Mouse (Mus musculus): ENCODE data around the gene Rab11fip4.

Gene Rab11fip4

DNA sequence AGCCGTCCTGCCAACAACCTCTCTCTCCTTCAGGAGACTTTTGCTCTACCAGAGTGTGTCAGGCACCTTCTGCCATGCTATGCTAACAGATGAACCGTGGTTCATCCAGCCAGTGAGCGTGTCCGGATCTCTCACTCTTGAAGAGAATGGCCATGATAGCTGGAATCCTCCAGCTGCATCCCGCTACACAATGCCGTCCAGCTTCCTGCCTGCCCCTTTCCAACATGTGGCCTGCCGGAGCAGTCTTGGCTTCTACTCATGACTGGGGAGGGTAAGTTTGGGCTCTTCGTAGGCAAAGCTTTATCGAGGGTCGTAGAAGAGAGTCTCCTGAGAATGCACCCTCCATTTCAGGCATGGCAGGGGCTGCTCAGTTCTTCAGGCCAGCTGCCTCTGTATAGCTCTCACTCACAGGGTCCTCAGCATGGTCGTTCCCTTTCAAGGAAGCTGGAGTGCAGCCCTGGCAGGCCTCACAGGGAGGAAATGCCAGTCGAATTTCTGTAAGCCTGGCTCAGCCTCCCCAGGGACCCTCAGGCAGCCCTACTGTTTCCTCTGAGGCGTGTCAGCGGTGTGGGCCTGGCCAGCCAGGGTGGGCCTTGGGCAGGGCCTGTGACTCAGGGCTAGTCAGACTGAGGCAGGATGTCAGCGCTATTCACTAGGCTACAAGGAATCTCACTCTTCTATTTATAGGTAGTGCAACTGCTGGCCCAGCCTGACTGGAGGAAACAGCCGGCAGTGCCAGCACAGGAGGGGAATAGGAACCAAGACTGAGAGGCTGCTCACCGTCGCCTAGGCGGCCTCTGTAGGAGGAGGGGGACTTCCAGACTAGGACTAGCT, 147.9 kb downstream of the Rab11fip4 start:
- DNase-seq (ENCODE audit: low read depth, low spot score), result no peak

DNA sequence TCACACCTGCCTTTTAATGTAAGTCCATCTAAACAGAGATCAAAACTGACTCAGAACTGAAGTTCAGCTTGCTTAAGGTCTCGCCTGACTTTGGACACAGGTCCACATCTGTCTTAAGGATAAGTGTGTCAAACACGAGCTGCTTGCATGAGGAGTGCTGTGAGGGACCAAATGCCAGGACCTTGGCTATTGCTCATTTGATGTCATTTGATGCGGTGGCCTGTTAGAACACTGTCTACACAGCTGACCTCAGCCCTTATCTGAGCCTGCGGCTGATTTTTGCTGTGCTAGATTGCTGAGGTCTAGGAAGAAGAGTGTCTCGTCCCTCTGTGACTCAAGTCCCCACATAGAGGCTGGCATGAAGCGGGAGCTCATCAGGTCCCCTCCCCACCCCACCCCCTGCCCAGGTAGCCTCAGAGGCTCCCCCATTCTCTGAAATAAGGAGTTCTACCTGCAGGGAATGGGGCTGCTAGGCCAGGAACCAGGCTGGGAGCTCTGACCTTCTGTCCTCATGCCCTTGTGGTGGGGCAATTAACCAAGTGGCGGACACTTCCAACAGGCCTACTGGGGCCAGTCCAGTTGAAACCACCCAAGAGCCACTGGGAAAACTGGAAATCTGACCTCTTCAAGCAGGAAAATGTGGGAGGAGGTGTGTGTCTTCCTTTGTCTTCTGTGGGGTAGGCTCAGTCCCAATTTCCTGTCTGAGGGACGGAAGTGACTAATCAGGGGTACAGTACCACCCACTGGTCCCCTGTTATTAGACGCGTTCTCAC, 149.9 kb downstream of the Rab11fip4 start:
- no peak for DNase-seq (ENCODE audit: low read depth, low spot score)

DNA sequence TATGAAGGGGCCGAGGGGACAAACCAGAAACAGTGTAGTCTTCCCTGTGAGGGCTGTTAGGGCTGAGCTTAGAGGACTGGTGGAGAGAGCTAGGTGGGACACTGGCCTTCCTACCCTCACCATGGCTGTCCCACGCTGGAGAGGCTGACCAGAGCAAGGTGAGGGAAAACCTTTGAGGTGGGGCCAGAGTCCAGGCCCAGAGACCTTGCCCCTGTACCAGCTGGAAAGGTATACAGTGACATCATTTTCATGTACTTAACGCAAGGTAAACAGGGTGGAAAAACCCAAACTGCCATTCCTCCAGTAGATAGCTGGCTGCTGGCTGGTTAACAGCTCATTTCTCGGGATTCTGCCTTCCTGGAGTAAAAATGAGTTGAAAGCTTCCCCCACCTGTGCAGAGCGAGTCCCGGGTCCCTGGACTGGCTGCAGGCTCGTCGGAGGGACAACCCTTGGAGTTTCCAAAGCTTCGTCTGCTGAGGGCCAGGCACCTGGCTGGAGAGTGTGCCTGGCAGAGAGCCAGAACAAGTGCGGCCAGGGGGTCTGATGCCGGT, 155.6 kb downstream of the Rab11fip4 start:
- DNase-seq (ENCODE audit: low read depth, low spot score), result no peak

All from forelimb bud, embryonic 11.5 days (tissue).